Mouse (Mus musculus): ENCODE results near the gene Slfn3. TPM values are rescaled to one million over a fixed set of nuclear protein-coding genes. Genes with fewer than 3 reads are reported as not detected.
"Not testable (repeated sequence)": the region's sequence is repeated elsewhere in the genome, so short reads cannot be mapped to it uniquely, and the experiment has no call there.

The Slfn3 gene
- polyA plus RNA-seq, 1 experiment from 2014 or later: 1.8 TPM

DNA sequence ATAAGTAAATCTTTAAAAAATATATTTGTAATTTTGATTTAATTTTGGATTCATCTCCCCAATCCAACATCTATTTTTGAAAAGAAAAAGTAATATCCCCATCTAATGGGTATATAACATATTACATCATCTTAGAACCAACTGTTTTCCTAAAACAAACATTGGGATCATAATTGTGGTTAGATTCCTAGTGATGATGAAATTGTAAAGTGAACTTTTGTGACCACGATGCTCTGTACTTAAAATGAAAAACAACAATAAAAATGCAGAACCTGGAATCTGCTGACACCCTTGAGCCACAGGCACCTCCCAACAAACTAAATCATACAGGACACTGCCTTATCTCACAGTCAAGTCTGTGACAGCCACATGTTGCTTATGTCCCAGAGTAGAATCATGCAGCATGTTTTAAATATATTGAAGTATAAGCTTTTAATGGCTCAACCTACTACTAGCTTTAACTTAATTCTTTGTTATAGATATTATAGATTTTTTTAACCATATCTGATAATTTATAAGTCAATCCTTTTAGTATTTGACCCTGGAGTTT lies 30.3 kb downstream of the Slfn3 start:
- no peak for TF ChIP-seq CTCF (IDR thresholded peaks at IDR 0.05; ENCODE audit: low read depth)
- ATAC-seq (replicated peaks; ENCODE audit: low FRiP score, low read depth) (no peak), DNase-seq (ENCODE audit: low spot score) (no peak)
- H3K9ac ChIP-seq (ENCODE audit: low read depth, low read length): no peak overlapping the region
- H3K36me3 ChIP-seq (ENCODE audit: insufficient read depth, low read length): no peaks in the 10 kb centered on the region
- no peak overlapping the region for H3K4me3 ChIP-seq (replicated peaks; ENCODE audit: low read depth, low read length)
- H3K4me2 ChIP-seq (ENCODE audit: low read length): no peak overlapping the region
- no peaks in the 10 kb centered on the region for H3K9me3 ChIP-seq (replicated peaks; ENCODE audit: low read length)
- WGBS: 80% methylated on average over 1 of the region's 1 CpGs
- H3K4me1 ChIP-seq (replicated peaks; ENCODE audit: insufficient read depth, low read length): no peaks in the 10 kb centered on the region
- H3K27me3 ChIP-seq (ENCODE audit: insufficient read depth, low read length): no peaks in the 10 kb centered on the region
- H3K27ac ChIP-seq: no peak overlapping the region

DNA sequence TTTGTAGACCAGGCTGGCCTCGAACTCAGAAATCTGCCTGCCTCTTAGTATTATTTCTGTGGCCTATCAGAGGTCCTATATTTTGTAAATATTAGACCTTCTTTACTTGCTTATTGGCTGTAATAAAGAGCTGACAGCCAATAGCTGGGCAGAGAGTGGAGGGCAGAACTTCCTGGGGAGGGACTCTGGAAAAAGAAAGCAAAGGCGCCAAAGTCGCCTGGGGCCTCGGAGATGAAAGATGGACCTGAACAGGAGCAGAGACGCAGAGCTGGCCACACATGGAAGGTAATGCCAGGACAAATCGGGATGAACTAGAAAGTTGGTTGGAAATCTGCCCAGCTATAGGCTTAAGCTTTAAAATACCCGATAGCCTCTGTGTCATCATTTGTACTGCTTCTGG lies 32.2 kb downstream of the Slfn3 start:
- H3K27ac ChIP-seq: no peak overlapping the region
- DNase-seq (ENCODE audit: low spot score) (peak; percentile 37), ATAC-seq (replicated peaks; ENCODE audit: low FRiP score, low read depth) (no peak)
- H3K4me1 ChIP-seq (replicated peaks; ENCODE audit: insufficient read depth, low read length): no peaks in the 10 kb centered on the region
- no peak overlapping the region for H3K4me3 ChIP-seq (replicated peaks; ENCODE audit: low read depth, low read length)
- no peaks in the 10 kb centered on the region for H3K9me3 ChIP-seq (replicated peaks; ENCODE audit: low read length)
- H3K27me3 ChIP-seq (ENCODE audit: insufficient read depth, low read length): no peaks in the 10 kb centered on the region
- H3K9ac ChIP-seq (ENCODE audit: low read depth, low read length): no peak overlapping the region
- WGBS: 69% methylated on average over 7 of the region's 7 CpGs
- H3K4me2 ChIP-seq (ENCODE audit: low read length): peak overlapping the region; percentile 21
- no peaks in the 10 kb centered on the region for H3K36me3 ChIP-seq (ENCODE audit: insufficient read depth, low read length)
- no peak for TF ChIP-seq CTCF (IDR thresholded peaks at IDR 0.05; ENCODE audit: low read depth)

DNA sequence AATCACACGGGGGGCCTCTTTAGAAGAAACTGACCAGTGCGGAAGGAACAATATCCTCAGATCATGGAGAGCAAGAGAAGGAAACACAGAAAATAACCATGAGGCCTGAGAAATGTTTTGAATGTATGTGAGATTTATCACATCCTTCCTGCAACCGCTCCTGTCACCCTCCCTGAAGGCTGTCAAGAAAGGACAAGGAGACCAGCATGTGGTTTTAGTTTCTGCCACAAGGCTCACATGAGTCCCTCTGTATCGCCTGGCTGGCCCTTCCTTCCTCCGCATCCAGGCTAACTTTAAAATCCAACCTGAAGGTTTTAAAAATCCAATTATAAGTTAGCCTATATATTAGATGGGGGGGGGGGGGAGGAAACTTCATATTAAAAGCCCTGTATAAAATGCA lies 32.7 kb downstream of the Slfn3 start:
- H3K27ac ChIP-seq; H3K36me3 ChIP-seq (ENCODE audit: insufficient read depth, low read length); ATAC-seq (replicated peaks; ENCODE audit: low FRiP score, low read depth); H3K9me3 ChIP-seq (replicated peaks; ENCODE audit: low read length); H3K4me1 ChIP-seq (replicated peaks; ENCODE audit: insufficient read depth, low read length); H3K27me3 ChIP-seq (ENCODE audit: insufficient read depth, low read length); H3K9ac ChIP-seq (ENCODE audit: low read depth, low read length); H3K4me3 ChIP-seq (replicated peaks; ENCODE audit: low read depth, low read length): not testable (repeated sequence)
- WGBS: 54% methylated on average over 5 of the region's 5 CpGs
- H3K4me2 ChIP-seq (ENCODE audit: low read length): peak overlapping the region; percentile 21
- DNase-seq (ENCODE audit: low spot score): peak; percentile 37

DNA sequence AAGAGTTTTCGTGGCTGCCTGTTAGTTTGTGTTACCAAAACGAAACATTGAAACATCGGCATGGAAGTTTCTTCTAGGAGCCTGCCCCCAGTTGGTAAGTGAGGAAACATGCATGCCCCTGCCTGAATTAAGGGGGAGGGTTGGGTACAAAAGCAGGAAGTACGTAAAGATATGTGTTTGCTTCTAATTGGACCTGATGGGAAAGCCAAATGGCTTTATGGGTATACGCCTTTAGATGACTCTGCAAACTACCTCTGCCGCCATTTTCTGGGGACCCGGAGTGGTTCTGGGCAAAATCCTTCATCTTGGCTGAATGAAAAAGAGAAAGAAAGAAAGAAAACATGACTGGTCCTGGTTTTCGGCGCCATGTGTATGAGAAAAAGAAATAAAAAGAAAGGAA lies 33.1 kb downstream of the Slfn3 start:
- peak; percentile 6; the same call in 1 of the 2 replicates for TF ChIP-seq CTCF (IDR thresholded peaks at IDR 0.05; ENCODE audit: low read depth)
- WGBS: 82% methylated on average over 9 of the region's 9 CpGs
- no peak for ATAC-seq (replicated peaks; ENCODE audit: low FRiP score, low read depth)

DNA sequence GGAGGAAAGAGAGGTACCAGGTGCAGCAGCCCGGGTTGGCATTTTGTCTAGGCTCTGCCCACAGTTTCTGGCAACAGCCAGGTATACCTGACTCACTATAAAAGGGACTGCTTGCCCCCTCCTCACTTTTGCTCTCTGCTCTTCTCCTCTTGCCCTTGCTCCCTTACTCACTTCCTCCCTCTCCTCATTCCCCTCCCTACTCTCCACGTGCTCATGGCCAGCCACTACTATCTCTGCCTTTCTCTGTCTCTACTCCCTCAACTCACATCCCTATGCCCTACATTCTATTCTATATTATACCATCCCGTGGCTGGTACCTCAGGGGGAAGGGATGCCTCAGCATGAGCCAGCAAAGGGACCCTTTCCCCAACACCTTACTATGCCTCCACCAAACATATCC lies 33.6 kb downstream of the Slfn3 start:
- WGBS: 64% methylated on average over 3 of the region's 3 CpGs
- H3K9me3 ChIP-seq (replicated peaks; ENCODE audit: low read length): no peaks in the 10 kb centered on the region
- H3K9ac ChIP-seq (ENCODE audit: low read depth, low read length): no peak overlapping the region
- TF ChIP-seq CTCF (IDR thresholded peaks at IDR 0.05; ENCODE audit: low read depth): no peak
- no peaks in the 10 kb centered on the region for H3K36me3 ChIP-seq (ENCODE audit: insufficient read depth, low read length)
- H3K4me3 ChIP-seq (replicated peaks; ENCODE audit: low read depth, low read length): no peak overlapping the region
- DNase-seq (ENCODE audit: low spot score) (no peak), ATAC-seq (replicated peaks; ENCODE audit: low FRiP score, low read depth) (no peak)
- H3K4me1 ChIP-seq (replicated peaks; ENCODE audit: insufficient read depth, low read length): no peaks in the 10 kb centered on the region
- no peak overlapping the region for H3K27ac ChIP-seq
- H3K4me2 ChIP-seq (ENCODE audit: low read length): no peak overlapping the region; the same call in 1 of the 2 replicates
- no peaks in the 10 kb centered on the region for H3K27me3 ChIP-seq (ENCODE audit: insufficient read depth, low read length)

More for the DNA sequence above, 33.1 kb downstream of the Slfn3 start:
- Histone ChIP-seq H3K36me3 (ENCODE audit: insufficient read depth, low read length) (no peaks in the 10 kb centered on the region), H3K4me3 (replicated peaks; ENCODE audit: low read depth, low read length) (no peak overlapping the region), H3K9me3 (replicated peaks; ENCODE audit: low read length) (no peaks in the 10 kb centered on the region), H3K4me2 (ENCODE audit: low read length) (no peak overlapping the region), H3K27ac (no peak overlapping the region), H3K4me1 (replicated peaks; ENCODE audit: insufficient read depth, low read length) (no peaks in the 10 kb centered on the region), H3K9ac (ENCODE audit: low read depth, low read length) (no peak overlapping the region), H3K27me3 (ENCODE audit: insufficient read depth, low read length) (no peaks in the 10 kb centered on the region)
- DNase-seq (ENCODE audit: low spot score): peak; percentile 19

DNA sequence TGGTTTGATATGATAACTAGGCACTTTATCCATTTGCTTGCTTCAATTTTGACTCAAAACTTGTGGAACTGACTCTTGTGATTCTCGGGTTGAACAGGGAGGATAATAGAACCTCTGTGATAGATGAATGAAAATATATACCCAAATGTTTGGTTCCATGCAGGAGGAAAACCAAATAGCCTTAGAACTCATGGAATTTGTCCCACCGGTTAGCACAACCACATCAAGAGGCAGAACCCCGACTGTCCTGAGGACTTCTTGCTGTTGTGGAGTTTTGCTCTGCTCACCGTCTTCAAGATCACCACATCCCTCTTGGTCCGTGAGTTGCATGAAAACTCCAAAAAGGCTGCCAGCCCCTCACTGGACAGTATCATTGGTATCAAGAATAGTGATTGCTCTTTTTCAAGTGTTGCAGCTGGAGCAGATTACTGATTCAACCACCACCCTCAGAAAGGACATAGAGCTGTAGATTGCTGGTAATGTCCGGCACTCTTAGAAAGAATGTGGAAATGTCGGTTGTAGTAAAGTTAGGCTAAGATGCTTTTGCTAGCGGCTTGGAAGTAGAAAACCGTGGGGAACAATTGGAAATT lies 34.3 kb downstream of the Slfn3 start:
- no peaks in the 10 kb centered on the region for H3K4me1 ChIP-seq (replicated peaks; ENCODE audit: insufficient read depth, low read length)
- no peak for TF ChIP-seq CTCF (IDR thresholded peaks at IDR 0.05; ENCODE audit: low read depth)
- no peak overlapping the region for H3K4me3 ChIP-seq (replicated peaks; ENCODE audit: low read depth, low read length)
- H3K27me3 ChIP-seq (ENCODE audit: insufficient read depth, low read length): no peaks in the 10 kb centered on the region
- no peaks in the 10 kb centered on the region for H3K36me3 ChIP-seq (ENCODE audit: insufficient read depth, low read length)
- DNase-seq (ENCODE audit: low spot score): no peak
- no peak overlapping the region for H3K9ac ChIP-seq (ENCODE audit: low read depth, low read length)
- H3K9me3 ChIP-seq (replicated peaks; ENCODE audit: low read length): no peaks in the 10 kb centered on the region
- H3K27ac ChIP-seq: no peak overlapping the region
- no peak overlapping the region for H3K4me2 ChIP-seq (ENCODE audit: low read length)
- WGBS: 92% methylated on average over 9 of the region's 9 CpGs
- ATAC-seq (replicated peaks; ENCODE audit: low FRiP score, low read depth): no peak
